Mouse (Mus musculus): Measurements from ENCODE around the gene Klkb1.

Klkb1 gene

GRCm38 (mm10) chr8:45268485-45268884 lies 26.2 kb downstream of the Klkb1 start:
- no peak for DNase-seq (ENCODE audit: inconsistent ontology term)

DNA sequence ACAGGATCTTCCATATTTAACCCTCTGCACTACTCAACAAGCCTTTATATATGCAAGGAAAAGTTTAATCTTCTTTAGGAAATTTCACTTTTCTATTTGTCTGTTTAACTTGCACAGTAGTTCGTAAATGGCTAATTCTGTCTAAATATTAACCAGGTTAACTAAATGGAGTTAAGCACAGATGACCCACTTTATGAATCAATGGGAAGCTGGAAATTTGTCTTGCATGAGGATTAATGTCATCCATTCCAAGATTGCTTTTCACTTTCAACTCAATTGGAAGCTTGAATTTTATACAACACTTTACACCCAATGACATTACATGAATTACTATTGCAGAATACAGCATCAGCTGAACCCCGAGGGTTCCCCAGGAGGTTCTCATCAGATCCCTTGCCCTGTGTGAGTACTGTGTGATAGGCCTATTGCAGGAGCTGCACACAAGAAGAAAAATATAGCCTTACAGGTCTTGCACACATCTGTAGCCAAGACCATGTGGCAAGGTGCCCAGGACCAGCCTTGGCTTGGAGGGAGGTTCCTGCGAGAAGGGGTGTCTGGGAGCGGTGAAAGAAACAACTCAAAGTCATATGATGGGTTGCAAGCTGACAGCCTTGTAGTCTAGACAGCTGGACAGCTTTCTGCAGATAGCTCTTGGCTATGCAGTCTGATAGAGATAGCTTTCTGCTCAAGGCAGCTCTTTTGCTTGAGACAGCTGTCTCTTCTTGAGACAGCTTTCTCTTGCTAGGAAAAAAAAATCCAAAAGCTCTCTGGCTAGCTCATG lies 26.9 kb downstream of the Klkb1 start:
- DNase-seq (ENCODE audit: inconsistent ontology term), result no peak

GRCm38 (mm10) chr8:45266993-45267392 lies 27.7 kb downstream of the Klkb1 start:
- no peak for DNase-seq (ENCODE audit: inconsistent ontology term)

GRCm38 (mm10) chr8:45264918-45265317 lies 29.7 kb downstream of the Klkb1 start:
- DNase-seq (ENCODE audit: inconsistent ontology term), result no peak

DNA sequence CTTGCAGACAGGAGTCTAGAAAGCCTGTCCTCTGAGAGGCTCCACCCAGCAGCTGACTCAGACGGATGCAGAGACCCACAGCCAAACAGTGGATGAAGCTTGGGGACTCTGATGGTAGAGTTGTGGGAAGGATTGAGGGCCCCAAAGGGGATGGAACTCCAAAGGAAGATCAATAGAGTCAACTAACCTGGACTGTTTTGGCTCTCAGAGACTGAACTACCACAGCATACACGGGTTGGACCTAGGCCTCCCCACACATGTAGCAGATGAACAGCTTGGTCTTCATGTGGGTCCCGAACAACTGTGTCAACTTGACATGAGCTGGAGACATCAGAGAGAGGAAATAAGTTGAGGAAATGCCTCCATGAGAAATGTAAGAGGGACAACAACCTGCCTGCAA lies 31.8 kb downstream of the Klkb1 start:
- no peak for DNase-seq (ENCODE audit: inconsistent ontology term)

DNA sequence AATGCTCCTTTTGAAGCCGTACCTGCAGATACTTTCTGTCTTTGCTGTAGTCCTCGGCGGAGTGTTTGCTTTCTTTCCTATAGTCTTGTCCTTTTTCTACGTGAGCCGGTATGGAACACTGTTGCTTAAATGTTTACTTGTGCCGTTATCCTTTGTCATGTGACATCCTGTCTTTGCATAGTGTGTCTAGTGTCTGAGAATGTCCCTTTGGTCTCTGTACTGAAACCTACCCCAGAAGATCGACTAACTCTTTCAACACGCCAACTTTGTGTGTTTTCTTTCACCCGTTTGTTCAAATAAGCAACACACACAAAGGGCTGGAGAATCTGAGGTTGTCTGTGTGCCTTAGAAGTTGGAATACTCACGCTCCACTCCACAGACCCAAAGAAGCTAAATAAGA lies 32.7 kb downstream of the Klkb1 start, which contains the start of gene F11:
F11 (minus strand) TSS at position 112 of the 400 bp plus-strand sequence.
- DNase-seq (ENCODE audit: inconsistent ontology term), result no peak

DNA sequence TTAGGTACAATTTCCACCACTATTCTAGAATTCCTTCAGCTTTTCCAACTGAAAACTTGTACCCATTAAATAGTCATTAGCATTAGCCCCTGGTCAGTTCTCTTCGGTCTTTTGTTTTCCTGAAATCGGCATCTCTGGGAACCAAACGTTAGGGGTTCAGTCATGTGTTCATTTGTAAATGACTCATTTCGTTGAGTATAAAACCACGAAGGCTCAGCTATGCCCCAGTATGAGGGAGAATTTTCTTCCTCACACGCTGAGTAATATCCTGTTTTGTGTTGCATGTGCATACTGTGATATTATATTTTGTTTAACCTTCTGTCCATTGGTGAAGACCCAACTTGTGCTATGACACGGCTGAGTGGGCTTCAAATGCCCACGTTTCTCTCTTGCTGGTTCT lies 36.2 kb downstream of the Klkb1 start:
- DNase-seq (ENCODE audit: inconsistent ontology term), result peak; percentile 69

GRCm38 (mm10) chr8:45255040-45255439 lies 39.6 kb downstream of the Klkb1 start:
- no peak for DNase-seq (ENCODE audit: inconsistent ontology term)

DNA sequence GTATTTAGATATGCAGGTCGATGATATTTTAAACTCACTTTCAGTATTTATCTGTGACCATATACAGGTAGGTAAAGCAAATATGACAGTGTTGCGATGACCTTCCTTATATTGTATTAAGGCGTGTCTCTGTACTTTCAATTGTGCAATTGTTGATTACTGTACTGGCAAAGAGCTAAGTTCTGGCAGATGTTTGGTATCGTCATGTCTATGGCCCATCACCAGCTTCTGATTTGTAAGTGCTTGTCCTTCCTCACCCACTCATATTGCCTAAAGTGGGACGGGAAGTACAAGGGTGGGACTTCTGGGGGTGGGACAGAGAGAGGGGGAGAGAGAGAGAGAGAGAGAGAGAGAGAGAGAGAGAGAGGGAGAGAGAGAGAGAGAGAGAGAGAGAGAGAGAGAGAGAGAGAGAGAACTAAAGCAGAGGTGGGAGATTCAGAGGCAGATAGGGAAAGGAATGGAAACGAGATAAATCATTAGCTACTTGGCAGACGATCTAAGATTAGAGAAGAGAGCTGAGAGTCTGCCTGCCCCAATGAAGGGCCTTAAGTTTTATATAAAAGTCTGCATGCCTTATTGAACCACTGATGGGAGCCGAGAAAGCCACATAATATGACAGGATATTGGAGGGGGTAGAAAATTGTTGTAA lies 40.3 kb downstream of the Klkb1 start:
- DNase-seq (ENCODE audit: inconsistent ontology term), result no peak

DNA sequence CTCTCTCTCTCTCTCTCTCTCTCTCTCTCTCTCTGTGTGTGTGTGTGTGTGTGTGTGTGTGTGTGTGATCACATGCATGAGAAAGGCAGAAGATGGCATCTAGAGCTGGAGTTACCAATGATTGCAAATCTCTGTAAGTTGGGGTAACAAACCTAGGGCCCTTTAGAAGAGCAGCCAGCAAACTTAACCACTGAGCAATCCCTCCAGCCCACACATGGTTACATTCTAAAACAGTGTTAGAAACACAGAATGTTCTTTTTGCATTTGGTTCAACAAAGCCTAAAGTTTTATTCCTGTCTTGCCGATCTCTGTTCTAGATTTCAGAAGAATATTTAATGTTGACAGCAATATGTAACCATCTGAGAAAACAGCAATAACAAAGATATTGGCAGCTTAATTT lies 41.1 kb downstream of the Klkb1 start:
- no peak for DNase-seq (ENCODE audit: inconsistent ontology term)

- no peak for DNase-seq (ENCODE audit: inconsistent ontology term)
Measured at GRCm38 (mm10) chr8:45253111-45253510, 41.5 kb downstream of the Klkb1 start.

GRCm38 (mm10) chr8:45246307-45246706 lies 48.4 kb downstream of the Klkb1 start:
- no peak for DNase-seq (ENCODE audit: inconsistent ontology term)

- no peak for DNase-seq (ENCODE audit: inconsistent ontology term)
Measured at GRCm38 (mm10) chr8:45239363-45239762, 55.3 kb downstream of the Klkb1 start.

- DNase-seq (ENCODE audit: inconsistent ontology term), result peak; percentile 15
Measured at GRCm38 (mm10) chr8:45238282-45238681, 56.4 kb downstream of the Klkb1 start.

GRCm38 (mm10) chr8:45236164-45236912 lies 58.3 kb downstream of the Klkb1 start:
- peak; percentile 12 for DNase-seq (ENCODE audit: inconsistent ontology term)

DNA sequence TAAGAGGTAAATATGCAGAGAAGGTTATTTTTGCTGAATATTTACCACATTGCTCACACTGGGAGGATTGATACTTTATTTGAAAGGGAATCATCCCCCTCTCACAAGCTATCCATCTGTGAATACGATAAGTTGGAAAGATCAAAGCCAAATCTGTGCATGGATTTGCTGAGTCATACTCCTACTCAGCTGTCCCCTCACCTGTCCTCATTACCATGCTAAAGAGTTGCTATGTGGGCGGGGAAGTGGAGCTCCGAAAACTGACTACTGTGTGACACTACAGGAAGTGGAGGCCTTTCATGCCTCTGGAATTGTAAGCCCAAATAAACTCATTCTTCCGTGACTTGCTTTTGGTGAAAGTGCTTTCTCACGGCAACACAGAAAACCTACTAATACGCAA lies 59.4 kb downstream of the Klkb1 start:
- DNase-seq (ENCODE audit: inconsistent ontology term), result no peak

- no peak for DNase-seq (ENCODE audit: inconsistent ontology term)
Measured at GRCm38 (mm10) chr8:45233256-45233655, 61.4 kb downstream of the Klkb1 start.

Data from Muller cell, postnatal 12 days (primary cell).